Mouse (Mus musculus) olfactory bulb, adult 2 months (tissue): ENCODE measurements around the gene Ano4.

Source experiments
- CTCF ChIP-seq: fragments of 200-500 bp; IDR thresholded peaks from 2 replicates; pipeline ENCODE4 v1.5.1; 2012; ENCODE audit warnings: low read depth, mild to moderate bottlenecking, low read length, moderate library complexity; ENCODE audit not compliant: insufficient read depth
- POLR2A ChIP-seq: fragments of 200-500 bp; IDR thresholded peaks from 2 replicates; pipeline ENCODE4 v1.6.1; 2012; ENCODE audit warnings: mild to moderate bottlenecking, low read depth, low read length, moderate library complexity; ENCODE audit not compliant: insufficient read depth

- TF ChIP-seq CTCF (no peak), POLR2A (no peak)
Measured at GRCm38 (mm10) chr10:88986925-88987324, 357.6 kb downstream of the Ano4 start.
